Comparison of ENCODE assay signal across 8 mouse cellular contexts in the genomic region with DNA sequence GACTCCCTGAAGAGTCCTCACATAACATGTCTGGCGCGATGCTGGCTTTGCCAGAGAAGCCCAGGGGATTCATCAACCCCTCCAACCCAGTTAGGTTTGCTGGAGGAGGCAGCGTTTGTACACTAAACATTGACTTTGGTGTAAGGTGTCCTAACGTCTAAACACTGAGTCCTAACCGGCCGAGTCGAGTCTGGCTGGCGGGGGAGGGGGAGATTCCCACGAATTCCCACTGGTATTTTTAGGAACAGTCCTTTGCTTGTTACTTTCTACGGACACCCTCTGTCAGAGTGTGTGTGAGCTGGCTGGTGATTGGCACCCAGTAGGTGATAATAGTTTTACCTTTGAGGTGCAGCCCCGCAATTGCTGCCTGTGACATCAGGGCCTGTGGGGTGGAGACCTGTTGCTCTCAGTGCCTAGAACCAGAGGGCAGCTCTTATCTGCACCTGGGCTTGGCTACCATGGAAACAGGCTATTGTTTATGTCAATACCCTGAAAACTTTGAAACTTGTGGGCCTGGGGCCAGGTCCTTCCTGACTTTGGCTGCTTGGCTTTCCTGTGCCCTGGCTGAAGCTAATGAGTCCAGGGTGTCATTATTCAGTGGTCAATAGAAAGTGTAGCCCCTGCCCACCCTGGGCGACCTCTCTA.
A peak's percentile ranks its signal among the peaks of the same experiment; 100 is the strongest.
DNase-seq lines count a peak whose midpoint lies in the region.

No protein-coding gene starts in this region.

- DNase-seq in urinary bladder, postnatal 14 days (ENCODE audit: low spot score) = peak; percentile 35
- no peak for DNase-seq in urinary bladder, postnatal 4 days (ENCODE audit: low spot score in 2 of 2)
- DNase-seq in heart, adult 9 months (ENCODE audit: low spot score in 2 of 2) = peak; percentile 64 to 72
- DNase-seq in kidney, postnatal 10 days = peak; percentile 48
- peak; percentile 75 for DNase-seq in lung, postnatal 25 days (ENCODE audit: low spot score)
- DNase-seq in natural killer cell, adult 2 months (ENCODE audit: low spot score in 2 of 2) = no peak
- no peak for DNase-seq in cerebellum, adult 9-10 months
- no peak for DNase-seq in cerebellum, postnatal 36 days

Comparison
In these comparisons a context has a peak if more than half of its experiments do, and no peak if none do; other contexts are left out.
1. DNase-seq: peak in urinary bladder, postnatal 14 days (single experiment), heart, adult 9 months (2 of 2), kidney, postnatal 10 days (single experiment) and lung, postnatal 25 days (single experiment); none in urinary bladder, postnatal 4 days (0 of 2), natural killer cell, adult 2 months (0 of 2), cerebellum, adult 9-10 months (single experiment) and cerebellum, postnatal 36 days (0 of 2).